Mouse (Mus musculus): ENCODE results near the gene Meis2.

DNA sequence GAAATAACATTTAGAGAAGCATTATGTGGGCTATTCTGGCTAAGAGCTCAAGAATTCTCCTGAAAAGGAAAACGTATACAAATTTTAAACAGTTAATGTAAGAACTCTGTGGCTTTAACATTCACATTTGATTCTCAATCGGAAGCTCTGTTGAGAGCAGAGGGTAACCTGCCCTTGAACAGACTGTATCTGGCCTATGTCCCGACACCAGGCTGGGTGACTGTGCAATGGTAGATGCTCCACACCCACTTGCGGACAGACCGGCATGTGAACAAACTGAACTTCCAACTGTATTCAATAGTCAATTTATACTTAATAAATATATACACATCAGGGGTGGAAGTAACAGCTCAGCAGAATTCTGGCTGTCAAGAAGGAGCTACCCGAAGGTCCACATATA lies 164.6 kb downstream of the Meis2 start:
- TF ChIP-seq CTCF (IDR thresholded peaks at IDR 0.05; ENCODE audit: borderline replicate concordance, extremely low read depth, insufficient read depth, insufficient read length) (no peak), POLR2A (IDR thresholded peaks at IDR 0.05; ENCODE audit: borderline replicate concordance, extremely low read depth, insufficient read depth, insufficient read length, poor library complexity, severe bottlenecking) (no peak)
